Mouse (Mus musculus) embryonic fibroblast, embryonic 13.5 days (primary cell): ENCODE measurements at regions not wholly inside any gene's neighbourhood (a gene's known extent, or its start where the extent isn't known, plus 50 kb on each side); places are given as distances from the start of the nearest gene placed in this dataset.

Experiments
- H3K27ac ChIP-seq: 2 replicates; pipeline ENCODE4 v1.5.1; 2012; ENCODE audit warnings: low read length, control low read depth, inconsistent platforms; ENCODE audit not compliant: insufficient read depth
- H3K4me1 ChIP-seq: 2 replicates; pipeline ENCODE4 v1.6.1; 2011; ENCODE audit warnings: low read length; ENCODE audit not compliant: control insufficient read depth, insufficient read depth
- H3K4me3 ChIP-seq: 2 replicates; pipeline ENCODE4 v1.5.1; 2011; ENCODE audit warnings: mild to moderate bottlenecking, control low read depth, low read length; ENCODE audit not compliant: insufficient read depth
- CTCF ChIP-seq: IDR thresholded peaks from 2 replicates; pipeline ENCODE4 v1.5.1; 2011; ENCODE audit warnings: mild to moderate bottlenecking, control low read depth, low read length, moderate library complexity, borderline replicate concordance; ENCODE audit not compliant: insufficient read depth
- POLR2A ChIP-seq: IDR thresholded peaks from 2 replicates; pipeline ENCODE4 v1.6.1; 2011; ENCODE audit warnings: low read depth, mild to moderate bottlenecking, control low read depth, low read length, moderate library complexity

DNA sequence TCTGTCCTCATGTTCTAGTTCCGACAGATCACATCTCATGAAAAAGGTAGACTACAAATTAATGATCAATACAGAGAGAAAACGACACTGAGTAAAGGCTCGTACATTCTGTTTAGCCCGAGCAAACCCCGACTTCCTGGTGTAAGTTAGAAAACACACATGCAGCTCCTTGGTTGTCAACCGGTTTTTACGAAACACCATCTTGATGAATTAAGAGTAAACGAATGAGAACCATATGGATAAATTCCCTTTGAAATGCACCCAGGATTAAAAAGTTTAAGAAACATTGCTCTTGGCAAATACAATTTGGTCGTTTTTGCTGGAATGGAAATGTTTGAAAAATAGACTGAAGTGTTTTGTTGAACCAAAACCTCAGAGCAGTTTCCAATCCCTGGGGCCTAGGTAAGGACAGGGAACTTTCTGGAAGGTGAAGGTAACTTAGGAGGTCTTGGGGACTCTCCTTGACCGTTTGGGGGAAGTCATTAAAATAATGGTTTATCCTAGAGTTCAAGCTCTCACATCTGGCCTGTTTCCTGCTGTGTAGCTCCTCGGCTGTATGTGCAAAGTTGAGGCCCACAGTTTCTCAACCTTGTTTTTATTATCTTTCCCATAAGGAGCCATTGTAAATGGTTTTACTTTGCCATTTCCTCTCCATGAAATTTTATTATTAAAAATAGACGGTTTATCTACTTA, 579.3 kb upstream of the Nr5a2 start:
- TF ChIP-seq CTCF (no peak), POLR2A (no peak)
- H3K27ac ChIP-seq: peak overlapping the region; percentile 68; the same call in 1 of the 2 replicates
- peaks cover 3% of the 10 kb centered on the region; the same call in 1 of the 2 replicates for H3K4me1 ChIP-seq
- no peak overlapping the region for H3K4me3 ChIP-seq

GRCm38 (mm10) chr1:137514750-137515149, 554.5 kb upstream of the Nr5a2 start:
- Histone ChIP-seq H3K4me1 (no peaks in the 10 kb centered on the region), H3K4me3 (no peak overlapping the region), H3K27ac (no peak overlapping the region)
- no peak for TF ChIP-seq CTCF
- no peak for TF ChIP-seq POLR2A

DNA sequence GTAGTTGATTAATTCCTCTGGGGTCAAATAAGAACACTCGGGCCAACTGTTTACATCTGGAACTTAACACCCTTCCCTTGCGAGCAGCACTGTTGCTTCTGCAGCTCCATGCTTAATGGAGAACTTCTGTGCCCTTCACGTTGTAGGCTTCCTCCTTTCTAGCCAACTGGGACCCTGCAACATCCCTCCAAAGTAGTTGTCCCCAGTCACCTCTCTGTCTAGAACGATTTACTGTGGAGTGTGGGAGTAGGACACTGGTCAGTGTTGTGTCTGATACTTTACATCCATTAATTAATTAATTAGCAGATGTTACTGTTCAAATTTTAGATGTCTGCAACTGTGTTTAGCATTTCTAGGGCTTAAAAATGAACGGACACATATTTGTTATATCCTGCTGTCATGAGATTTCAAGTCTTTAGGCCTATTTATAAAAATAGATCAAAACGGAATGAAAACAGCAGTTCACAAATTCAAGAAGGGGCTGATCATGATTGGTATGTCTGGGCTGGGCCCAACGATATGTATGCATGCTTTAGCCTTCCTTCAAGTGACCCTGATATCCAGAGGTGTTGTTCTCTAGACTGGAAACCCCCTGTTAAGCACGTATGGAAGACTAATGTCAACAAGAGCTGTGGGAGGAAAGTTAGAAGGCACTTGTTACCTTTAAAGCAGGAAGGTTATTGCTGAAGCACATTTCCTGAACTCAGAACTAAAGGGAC, 543.6 kb upstream of the Nr5a2 start:
- Histone ChIP-seq H3K4me1 (no peaks in the 10 kb centered on the region), H3K4me3 (no peak overlapping the region), H3K27ac (no peak overlapping the region)
- TF ChIP-seq CTCF: no peak
- TF ChIP-seq POLR2A: no peak

- H3K4me1 ChIP-seq: no peaks in the 10 kb centered on the region
- no peak overlapping the region for H3K27ac ChIP-seq
- H3K4me3 ChIP-seq: no peak overlapping the region
- TF ChIP-seq POLR2A: no peak
- no peak for TF ChIP-seq CTCF
Measured at GRCm38 (mm10) chr1:137488226-137488625, 528.0 kb upstream of the Nr5a2 start.

- Histone ChIP-seq H3K27ac (no peak overlapping the region), H3K4me3 (no peak overlapping the region), H3K4me1 (no peaks in the 10 kb centered on the region; the same call in 1 of the 2 replicates)
- no peak for TF ChIP-seq CTCF
- TF ChIP-seq POLR2A: no peak
Measured at GRCm38 (mm10) chr1:137478459-137478858, 518.2 kb upstream of the Nr5a2 start.

DNA sequence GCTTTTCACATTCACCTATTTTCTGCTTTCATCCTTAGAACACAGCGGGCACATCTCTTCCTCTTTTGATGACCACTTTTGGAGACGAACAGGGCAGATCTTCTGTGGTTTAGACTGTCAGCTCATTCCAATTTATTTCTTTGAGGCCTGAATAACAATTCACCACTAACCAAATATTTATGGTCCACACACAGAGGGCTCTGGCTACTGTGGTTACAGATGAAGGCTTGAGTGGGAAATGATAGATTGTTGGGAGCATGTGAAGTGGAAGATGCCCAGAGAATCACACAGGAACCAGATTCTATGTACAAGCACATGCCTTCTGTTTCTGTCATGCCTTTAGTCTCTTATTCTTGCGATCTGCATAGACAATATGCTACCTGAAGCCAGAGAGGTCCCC, 517.0 kb upstream of the Nr5a2 start:
- H3K4me3 ChIP-seq: no peak overlapping the region
- H3K27ac ChIP-seq: no peak overlapping the region
- H3K4me1 ChIP-seq: no peaks in the 10 kb centered on the region; the same call in 1 of the 2 replicates
- TF ChIP-seq CTCF: no peak
- no peak for TF ChIP-seq POLR2A

DNA sequence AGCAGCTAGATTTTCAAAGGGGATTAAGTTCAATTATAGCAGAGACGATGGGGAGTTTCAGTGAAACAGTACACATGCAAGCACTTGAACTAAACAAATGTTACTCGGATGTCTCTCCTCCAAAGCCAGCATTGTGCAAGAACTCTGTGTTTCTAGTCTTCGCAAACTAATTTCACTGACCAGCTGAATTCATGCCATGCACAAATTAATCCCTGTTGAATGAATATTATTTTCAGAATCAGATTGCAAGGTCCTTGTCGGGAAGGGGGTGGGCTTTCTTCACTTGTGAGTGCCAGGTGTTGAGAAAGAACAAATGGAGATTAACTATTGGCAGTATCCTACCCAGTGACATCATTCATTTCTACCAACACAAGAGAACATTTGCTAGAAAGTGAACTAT, 514.6 kb upstream of the Nr5a2 start:
- no peak overlapping the region for H3K27ac ChIP-seq

GRCm38 (mm10) chr1:137473800-137474685, 513.8 kb upstream of the Nr5a2 start:
- Histone ChIP-seq H3K4me3 (no peak overlapping the region), H3K4me1 (no peaks in the 10 kb centered on the region; the same call in 1 of the 2 replicates), H3K27ac (peak overlapping the region; percentile 57)
- TF ChIP-seq POLR2A (no peak), CTCF (no peak)

More for the DNA sequence above, 514.6 kb upstream of the Nr5a2 start:
- H3K4me1 ChIP-seq: no peaks in the 10 kb centered on the region; the same call in 1 of the 2 replicates
- no peak overlapping the region for H3K4me3 ChIP-seq
- TF ChIP-seq POLR2A: no peak

DNA sequence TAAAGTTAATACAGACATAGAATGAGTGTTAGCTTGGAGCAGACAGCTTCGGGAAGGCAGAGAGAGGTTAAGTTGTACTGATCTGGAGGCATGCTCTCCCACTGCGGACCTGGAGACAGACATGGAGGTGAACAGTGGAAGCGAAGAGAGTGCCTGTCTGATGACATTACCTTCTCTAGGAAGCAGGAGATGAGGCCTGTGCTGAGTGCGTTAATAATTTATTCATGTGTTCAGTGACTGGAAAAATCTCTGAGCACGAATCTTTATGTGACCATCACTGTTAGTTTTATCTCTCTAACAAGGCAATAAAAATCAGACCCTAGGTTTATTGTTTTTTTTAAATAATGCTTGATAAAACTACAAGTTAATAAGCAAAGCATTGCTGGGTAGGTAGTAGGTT, 504.7 kb upstream of the Nr5a2 start:
- H3K4me1 ChIP-seq: no peaks in the 10 kb centered on the region
- H3K27ac ChIP-seq: no peak overlapping the region
- TF ChIP-seq POLR2A: no peak
- TF ChIP-seq CTCF: no peak
- no peak overlapping the region for H3K4me3 ChIP-seq
